Mouse (Mus musculus) cerebellum, postnatal 14 days (tissue): ENCODE measurements at regions not wholly inside any gene's neighbourhood (a gene's known extent, or its start where the extent isn't known, plus 50 kb on each side); places are given as distances from the start of the nearest gene placed in this dataset.
A peak's percentile ranks its signal among the peaks of the same experiment; 100 is the strongest.

ENCODE experiments used
- DNase-seq, 2 experiments: peaks; one replicate each; pipeline ENCODE4 v3.0.0; 2021; ENCODE audit warnings: mixed read lengths in 2 of 2

GRCm38 (mm10) chr6:20982931-20983330 lies 232.4 kb upstream of the Kcnd2 start:
- no peak for DNase-seq

- no peak for DNase-seq
These were observed 210.2 kb upstream of the Kcnd2 start for GRCm38 (mm10) chr6:21005077-21005476.

- DNase-seq: no peak
These were observed 167.4 kb upstream of the Kcnd2 start for GRCm38 (mm10) chr6:21047924-21048323.

GRCm38 (mm10) chr6:21093015-21093414 lies 122.3 kb upstream of the Kcnd2 start:
- no peak for DNase-seq

- peak in 1 of 2 experiments; percentile 5 for DNase-seq
These were observed 103.9 kb upstream of the Kcnd2 start for GRCm38 (mm10) chr6:21111238-21111992.

DNA sequence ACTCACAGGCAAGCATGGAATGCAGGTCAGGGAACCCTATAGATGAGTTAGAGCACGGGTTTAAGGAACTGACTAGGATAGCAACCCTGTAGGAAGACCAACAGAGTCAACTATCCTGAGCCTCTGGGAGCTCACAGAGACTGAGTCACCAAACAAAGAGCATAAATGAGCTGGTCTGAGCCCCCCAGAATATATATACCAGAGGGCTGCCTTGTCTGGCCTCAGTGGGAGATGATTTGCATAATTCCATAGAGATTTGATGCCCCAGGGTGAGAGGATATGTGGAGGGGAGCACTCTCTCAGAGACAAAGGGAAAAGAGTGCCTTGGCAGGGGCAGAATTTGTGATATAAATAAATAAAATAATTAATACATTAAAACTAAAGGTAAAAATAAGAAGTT lies 93.2 kb upstream of the Kcnd2 start:
- no peak for DNase-seq

GRCm38 (mm10) chr6:21122852-21123251 lies 92.5 kb upstream of the Kcnd2 start:
- no peak for DNase-seq
